Mouse (Mus musculus) liver, embryonic 16.5 days (tissue): ENCODE measurements around the gene Il1a. TPM values are rescaled to one million over a fixed set of nuclear protein-coding genes. Genes with fewer than 3 reads are reported as not detected.

Experiments used
- ATAC-seq: fragments of 200-750 bp; cut with Nextera tagmentation; 2 replicates; pipeline ENCODE4 v1.8.0; 2017; ENCODE audit warnings: low read depth, mild to moderate bottlenecking, moderate number of reproducible peaks, moderate library complexity
- H3K27ac ChIP-seq: fragments of 300-500 bp; sonication (generic); 2 replicates; pipeline ENCODE4 v1.5.1; 2014; ENCODE audit warnings: mild to moderate bottlenecking, low read length
- H3K27me3 ChIP-seq: fragments of 300-500 bp; sonication (generic); 2 replicates; pipeline ENCODE4 v1.6.1; 2014; ENCODE audit warnings: low read depth, low read length, mixed read lengths; ENCODE audit not compliant: control insufficient read depth, insufficient read depth
- H3K36me3 ChIP-seq: fragments of 300-500 bp; sonication (generic); 2 replicates; pipeline ENCODE4 v1.6.1; 2014; ENCODE audit warnings: mild to moderate bottlenecking; ENCODE audit not compliant: control insufficient read depth, insufficient read depth
- H3K4me1 ChIP-seq: fragments of 300-500 bp; sonication (generic); 2 replicates; pipeline ENCODE4 v1.6.1; 2014; ENCODE audit warnings: low read depth, low read length, mixed read lengths; ENCODE audit not compliant: control insufficient read depth
- H3K4me2 ChIP-seq: fragments of 300-500 bp; sonication (generic); 2 replicates; pipeline ENCODE4 v1.6.1; 2014; ENCODE audit warnings: low read depth, low read length, mixed read lengths
- H3K4me3 ChIP-seq: fragments of 300-500 bp; sonication (generic); 2 replicates; pipeline ENCODE4 v1.5.1; 2014; ENCODE audit warnings: low read depth, mild to moderate bottlenecking, low read length
- H3K9ac ChIP-seq: fragments of 300-500 bp; sonication (generic); 2 replicates; pipeline ENCODE4 v1.6.1; 2014; ENCODE audit warnings: low read depth, low read length
- H3K9me3 ChIP-seq: fragments of 300-500 bp; sonication (generic); replicated peaks from 2 replicates; pipeline ENCODE4 v1.6.1; 2016; ENCODE audit warnings: low read length; ENCODE audit not compliant: control insufficient read depth
- WGBS: fragments of 180-500 bp; shearing (Covaris S2); extraction: QIAGEN DNeasy Blood & Tissue Kit; methylation state at CpG from one replicate; pipeline ENCODE4 v1.1.7; 2014; ENCODE audit not compliant: insufficient replicate concordance; 5-methylcytosine and 5-hydroxymethylcytosine counted together
- polyA plus RNA-seq: library from polyadenylated mRNA; unstranded; fragments of >200 nt; fragmentation: Nextera tagmentation; extraction: Ambion mirVana; gene quantifications from 2 replicates; pipeline ENCODE4 v1.2.1, GENCODE M21; 2015

Il1a gene
- polyA plus RNA-seq: 3.7 and 4.2 TPM in 2 replicates

DNA sequence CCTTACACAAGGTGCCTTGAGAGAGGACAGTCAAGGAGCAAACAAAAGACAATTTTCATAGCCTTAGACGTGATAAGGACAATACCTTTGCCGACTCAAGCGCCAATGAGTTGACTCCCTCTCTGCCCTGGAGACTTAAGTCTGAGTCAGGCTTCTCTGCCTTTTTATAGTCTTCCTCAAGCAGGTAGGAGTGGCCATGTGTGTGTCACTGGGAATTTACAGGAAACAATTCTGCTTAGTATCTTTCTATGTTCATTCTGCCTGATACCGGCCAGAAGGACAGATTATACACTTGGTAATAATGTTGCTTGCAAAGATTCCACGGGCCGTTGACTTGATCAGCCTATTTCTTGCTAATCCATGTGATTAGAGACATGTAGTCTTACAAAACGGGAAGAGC lies at the start of gene Il1a:
Gene Il1a (minus strand): TSS at position 137 of the 400 bp plus-strand sequence.
- no peak within 1 kb of the TSS for H3K4me3 ChIP-seq
- whole genome bisulfite sequencing: 51% methylated on average over 7 of the region's 7 CpGs
- ATAC-seq: no peak

DNA sequence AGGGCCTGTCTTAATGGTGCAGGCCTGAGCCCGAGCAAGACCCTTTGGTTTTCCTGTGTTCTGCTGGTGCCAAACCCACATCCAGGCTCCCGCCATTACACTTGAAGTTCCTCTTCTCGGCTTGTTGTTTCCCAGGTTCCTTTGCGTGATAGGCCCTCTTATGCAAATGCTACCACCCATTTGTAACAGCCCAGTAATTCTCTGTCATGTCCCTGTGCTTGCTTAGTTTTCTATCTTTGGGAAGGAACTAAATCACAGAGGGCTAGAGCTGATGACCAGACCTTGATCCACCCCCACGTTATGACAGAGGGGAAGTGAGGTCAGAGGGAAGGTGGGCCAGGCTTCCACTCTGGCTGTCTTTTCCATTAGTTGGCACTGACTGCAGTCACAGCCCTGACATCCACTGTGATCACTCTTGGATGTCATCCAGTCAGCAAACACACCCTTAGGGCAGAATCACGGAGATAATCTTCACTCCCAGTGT lies 28.4 kb upstream of the Il1a start:
- no peak overlapping the region for H3K9ac ChIP-seq
- ATAC-seq: no peak
- no peaks in the 10 kb centered on the region for H3K4me1 ChIP-seq
- no peaks in the 10 kb centered on the region for H3K27me3 ChIP-seq
- H3K27ac ChIP-seq: no peak overlapping the region
- no peak overlapping the region for H3K4me2 ChIP-seq
- no peaks in the 10 kb centered on the region for H3K9me3 ChIP-seq
- H3K4me3 ChIP-seq: no peak overlapping the region
- H3K36me3 ChIP-seq: no peaks in the 10 kb centered on the region
- WGBS: 41% methylated on average over 6 of the region's 6 CpGs

More for the DNA sequence above, at the start of gene Il1a:
- Histone ChIP-seq H3K9me3 (no peaks in the 10 kb centered on the region), H3K27me3 (no peaks in the 10 kb centered on the region), H3K9ac (no peak within 1 kb of the TSS), H3K36me3 (no peaks in the 10 kb centered on the region), H3K27ac (no peak within 1 kb of the TSS), H3K4me2 (no peak within 1 kb of the TSS), H3K4me1 (no peaks in the 10 kb centered on the region)

DNA sequence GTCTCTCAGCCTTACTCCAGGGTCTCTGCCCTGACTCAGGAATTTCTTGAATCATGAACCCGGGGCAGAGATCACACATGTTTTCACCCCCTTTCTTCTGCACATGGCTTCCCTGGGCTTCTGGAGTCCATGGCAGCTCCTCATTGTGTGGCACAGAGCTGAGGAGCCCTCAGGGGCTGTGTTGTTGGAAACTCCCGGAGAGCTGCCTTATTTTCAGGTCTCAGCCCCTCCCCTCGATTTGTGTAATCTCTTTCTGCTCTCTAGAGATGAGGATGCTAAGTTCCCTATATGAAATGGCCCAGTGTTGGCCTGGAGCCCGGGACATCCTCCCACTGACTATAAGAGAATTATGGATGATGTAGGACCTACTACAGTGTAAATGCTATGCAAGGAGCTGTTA lies 23.7 kb upstream of the Il1a start:
- Histone ChIP-seq H3K4me1 (no peaks in the 10 kb centered on the region; the same call in 1 of the 2 replicates), H3K9ac (no peak overlapping the region), H3K4me3 (no peak overlapping the region), H3K4me2 (no peak overlapping the region), H3K27me3 (no peaks in the 10 kb centered on the region), H3K36me3 (no peaks in the 10 kb centered on the region), H3K9me3 (no peaks in the 10 kb centered on the region), H3K27ac (no peak overlapping the region)
- WGBS: 42% methylated on average over 4 of the region's 4 CpGs
- no peak for ATAC-seq

DNA sequence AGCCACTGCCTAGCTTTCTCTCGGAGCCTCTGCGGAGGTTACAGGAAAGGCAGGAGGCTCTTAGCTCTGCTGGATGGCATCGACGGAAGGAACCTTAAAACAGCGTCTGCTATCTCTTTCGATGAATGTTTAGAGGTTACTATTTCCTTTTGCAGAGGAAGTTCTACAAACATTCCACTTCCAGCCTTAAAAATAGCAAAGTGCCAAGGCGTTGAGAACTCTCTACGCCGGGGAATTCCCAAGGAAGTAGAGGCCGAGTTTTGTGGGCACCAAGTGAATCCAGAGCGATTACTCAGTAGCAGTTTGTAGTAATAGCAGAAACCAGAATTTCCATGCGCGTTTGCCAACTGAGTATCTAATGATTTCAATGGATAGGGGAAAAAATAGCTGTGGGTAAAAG lies 20.8 kb upstream of the Il1a start:
- no peak overlapping the region for H3K9ac ChIP-seq
- H3K36me3 ChIP-seq: no peaks in the 10 kb centered on the region
- no peaks in the 10 kb centered on the region for H3K27me3 ChIP-seq
- H3K27ac ChIP-seq: no peak overlapping the region
- H3K4me2 ChIP-seq: no peak overlapping the region
- 21% methylated on average over 13 of the region's 13 CpGs for WGBS
- H3K4me1 ChIP-seq: no peaks in the 10 kb centered on the region; the same call in 1 of the 2 replicates
- no peak overlapping the region for H3K4me3 ChIP-seq
- ATAC-seq: no peak
- H3K9me3 ChIP-seq: no peaks in the 10 kb centered on the region

DNA sequence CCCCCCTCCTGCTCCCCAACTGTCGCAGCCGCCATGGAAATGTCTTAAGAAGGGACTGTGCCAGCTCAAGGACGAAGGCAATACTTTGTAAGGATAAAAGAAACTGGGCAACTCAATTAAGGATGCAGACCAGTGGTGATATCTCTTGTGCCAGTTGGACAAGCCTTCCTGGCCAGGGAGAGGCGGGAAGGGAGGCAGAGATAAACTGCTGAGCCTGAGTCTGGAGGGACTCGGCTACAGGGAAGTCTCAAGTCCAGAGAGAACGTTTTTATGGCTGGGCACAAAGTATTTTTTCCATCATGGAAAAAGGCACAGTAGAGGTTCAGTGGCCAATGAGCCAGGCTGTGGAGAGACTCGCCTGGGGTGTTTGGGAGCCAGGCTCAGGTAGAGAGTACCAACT lies 20.3 kb upstream of the Il1a start:
- Histone ChIP-seq H3K4me1 (no peaks in the 10 kb centered on the region; the same call in 1 of the 2 replicates), H3K9me3 (no peaks in the 10 kb centered on the region), H3K4me3 (no peak overlapping the region), H3K36me3 (no peaks in the 10 kb centered on the region), H3K9ac (no peak overlapping the region), H3K4me2 (no peak overlapping the region), H3K27ac (peak overlapping the region; percentile 43), H3K27me3 (no peaks in the 10 kb centered on the region)
- 29% methylated on average over 7 of the region's 7 CpGs for WGBS
- no peak for ATAC-seq

DNA sequence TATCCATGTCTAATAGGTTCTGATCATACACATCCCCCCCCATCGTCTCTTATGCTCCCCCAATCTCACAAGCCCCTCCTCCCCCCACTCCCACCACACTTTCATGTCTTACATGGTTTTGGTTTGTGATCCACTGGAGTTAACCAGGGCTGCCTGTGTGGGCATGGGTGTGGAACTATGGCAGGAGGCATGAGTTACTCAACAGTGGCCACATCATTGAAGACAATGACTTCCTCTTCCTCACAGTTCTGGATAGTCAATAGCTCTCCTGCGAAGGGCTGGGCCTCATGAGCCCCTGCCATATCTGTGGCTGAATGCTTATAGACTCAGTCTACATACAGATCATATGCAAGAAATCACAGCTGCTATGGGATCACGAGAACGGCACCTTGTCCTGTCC lies 18.5 kb upstream of the Il1a start:
- H3K4me3 ChIP-seq: no peak overlapping the region
- H3K27me3 ChIP-seq: no peaks in the 10 kb centered on the region
- 53% methylated on average over 4 of the region's 4 CpGs for whole genome bisulfite sequencing
- no peak overlapping the region for H3K4me2 ChIP-seq
- no peaks in the 10 kb centered on the region; the same call in 1 of the 2 replicates for H3K4me1 ChIP-seq
- no peak overlapping the region for H3K27ac ChIP-seq
- no peaks in the 10 kb centered on the region for H3K36me3 ChIP-seq
- no peaks in the 10 kb centered on the region for H3K9me3 ChIP-seq
- no peak overlapping the region for H3K9ac ChIP-seq
- ATAC-seq: no peak

DNA sequence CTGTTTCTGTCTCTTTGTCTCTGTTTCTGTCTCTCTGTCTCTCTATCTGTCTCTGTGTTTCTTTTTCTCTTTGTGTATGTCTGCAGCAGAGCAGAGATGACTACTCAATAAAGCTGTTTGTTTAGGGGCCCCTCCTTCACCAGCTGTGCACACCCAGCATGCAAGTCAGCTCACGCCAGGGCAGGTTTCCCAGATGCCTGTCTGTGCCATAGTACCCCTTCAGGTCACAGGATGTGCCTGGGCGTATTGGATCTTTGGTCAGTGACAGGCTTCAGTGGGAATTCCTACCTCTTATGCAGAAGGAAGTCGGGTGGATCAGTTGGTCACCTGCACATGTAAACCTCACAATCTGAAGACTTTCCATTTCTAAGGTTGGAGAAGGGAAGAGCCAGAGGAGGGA lies 14.4 kb upstream of the Il1a start:
- 54% methylated on average over 3 of the region's 3 CpGs for WGBS
- H3K4me1 ChIP-seq: no peaks in the 10 kb centered on the region
- H3K27ac ChIP-seq: no peak overlapping the region
- H3K4me3 ChIP-seq: no peak overlapping the region
- H3K4me2 ChIP-seq: no peak overlapping the region
- no peak overlapping the region for H3K9ac ChIP-seq
- no peaks in the 10 kb centered on the region for H3K9me3 ChIP-seq
- no peaks in the 10 kb centered on the region for H3K27me3 ChIP-seq
- ATAC-seq: no peak
- H3K36me3 ChIP-seq: no peaks in the 10 kb centered on the region

DNA sequence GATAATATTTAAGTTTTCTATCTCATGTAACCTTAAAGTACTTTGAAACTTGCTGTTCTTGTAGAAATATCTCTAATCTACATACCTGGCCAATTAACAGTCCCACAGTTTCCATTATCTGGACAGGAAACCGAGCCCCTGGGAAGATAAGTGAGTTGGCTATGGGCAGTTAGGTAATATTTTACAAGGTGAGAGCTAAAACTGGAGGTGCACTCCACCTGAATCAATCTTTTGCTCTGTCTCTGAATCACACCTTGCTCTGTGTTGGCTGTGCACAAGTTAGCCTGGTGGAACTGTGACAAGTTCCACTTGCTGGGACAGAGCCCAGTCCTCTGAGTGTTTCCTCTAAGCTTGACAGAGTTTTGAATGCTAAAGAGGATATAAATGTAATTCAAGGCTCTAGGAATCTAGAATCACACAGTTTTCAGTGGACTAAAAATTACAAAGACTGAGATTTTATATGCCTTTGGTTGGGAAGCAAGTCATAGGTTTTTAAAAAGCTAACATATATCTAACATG lies 12.4 kb upstream of the Il1a start:
- Histone ChIP-seq H3K27me3 (no peaks in the 10 kb centered on the region), H3K9ac (no peak overlapping the region), H3K27ac (no peak overlapping the region), H3K4me2 (no peak overlapping the region), H3K9me3 (no peaks in the 10 kb centered on the region), H3K36me3 (no peaks in the 10 kb centered on the region), H3K4me3 (no peak overlapping the region), H3K4me1 (no peaks in the 10 kb centered on the region)
- no peak for ATAC-seq
- 25% methylated on average over 1 of the region's 1 CpGs for WGBS

DNA sequence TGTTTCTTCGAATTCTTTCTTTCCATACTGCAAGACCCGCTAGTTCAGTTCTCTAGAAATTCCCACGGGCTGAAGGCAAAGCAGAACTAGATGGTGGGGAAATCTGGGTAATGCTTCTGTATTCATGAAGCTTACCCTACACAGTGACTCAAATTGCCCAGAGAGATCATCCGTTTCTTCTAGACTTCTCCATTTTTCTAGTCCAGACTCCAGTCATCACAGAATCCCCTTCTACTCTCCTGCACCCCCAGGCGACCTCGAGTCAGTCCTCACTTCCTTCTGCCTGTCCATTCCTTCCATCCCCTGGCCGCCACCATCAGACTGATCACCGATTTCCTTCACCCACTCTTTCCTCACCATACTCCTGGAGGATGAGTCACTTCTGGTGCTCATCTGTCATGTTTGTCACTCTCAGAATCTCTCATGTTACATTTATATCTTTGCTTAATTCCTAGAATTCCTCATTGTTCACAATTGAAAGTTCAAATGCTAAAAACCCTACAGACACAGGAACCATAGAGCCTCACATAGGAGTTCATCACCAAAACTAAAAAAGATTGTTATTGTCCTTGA lies 10.3 kb upstream of the Il1a start:
- Histone ChIP-seq H3K36me3 (no peaks in the 10 kb centered on the region), H3K4me3 (no peak overlapping the region), H3K4me1 (no peaks in the 10 kb centered on the region), H3K27ac (no peak overlapping the region), H3K9me3 (no peaks in the 10 kb centered on the region), H3K27me3 (no peaks in the 10 kb centered on the region), H3K9ac (no peak overlapping the region), H3K4me2 (no peak overlapping the region)
- no peak for ATAC-seq
- 40% methylated on average over 8 of the region's 8 CpGs for WGBS
